Mouse (Mus musculus) adrenal gland (tissue): ENCODE results near the gene Mymk.

ENCODE experiments used
- intact Hi-C: fragments of 180-260 bp; cut with DNase I; formaldehyde crosslinking; loops from one replicate; pipeline ENCODE4 v1.15.1; 2025
- long read RNA-seq, 2 experiments: library from polyadenylated mRNA; unstranded; transcript quantifications; one replicate each; pipeline ENCODE4 v2.0.0; 2020; ENCODE audit warnings: borderline replicate concordance in 1 of 2; ENCODE audit not compliant: insufficient replicate concordance in 1 of 2

The Mymk gene
- long read RNA-seq, experiment 1 = 0 reads
- long read RNA-seq, experiment 2, partial matches to known transcripts = 0 of 1 reads
- long read RNA-seq, experiment 2, other reads (novel, unspliced or antisense) = 0 of 1 reads

GRCm38 (mm10) chr2:27071978-27072377 is at the start of gene Mymk:
TSS of gene Mymk (minus strand) at chr2:27072179.
- intact Hi-C loops = no loop called here

- intact Hi-C loops = no loop called here
Measured at GRCm38 (mm10) chr2:27120241-27120641, 48.3 kb upstream of the Mymk start.

GRCm38 (mm10) chr2:27119766-27120165 is 47.8 kb upstream of the Mymk start:
- intact Hi-C loops = no loop called here

- intact Hi-C loops = no loop called here
Measured at GRCm38 (mm10) chr2:27118452-27118851, 46.5 kb upstream of the Mymk start.

DNA sequence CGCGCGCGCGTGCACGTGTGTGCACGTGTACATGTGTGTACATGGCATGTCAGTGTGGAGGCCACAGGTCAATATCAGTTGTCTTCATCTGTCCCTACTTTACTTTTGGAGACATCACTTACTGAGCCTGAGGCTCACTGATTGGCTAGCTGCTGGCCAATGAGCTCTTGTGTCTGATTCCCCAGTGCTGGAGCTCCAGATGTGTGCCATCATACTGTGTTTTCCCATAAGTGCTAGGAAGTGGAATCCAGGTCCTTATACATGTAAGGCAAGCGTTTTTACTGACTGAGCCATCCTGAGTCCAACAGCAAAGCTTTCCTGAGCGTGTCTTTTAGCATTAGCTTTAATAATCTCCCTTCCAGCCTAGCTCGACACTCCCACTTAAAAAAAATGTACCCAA is 42.2 kb upstream of the Mymk start:
- intact Hi-C loops = no loop called here

GRCm38 (mm10) chr2:27112585-27112984 is 40.6 kb upstream of the Mymk start:
- intact Hi-C loops = no loop called here

GRCm38 (mm10) chr2:27109052-27109451 is 37.1 kb upstream of the Mymk start:
- intact Hi-C loops = no loop called here

GRCm38 (mm10) chr2:27108144-27108543 is 36.2 kb upstream of the Mymk start:
- intact Hi-C loops = no loop called here

DNA sequence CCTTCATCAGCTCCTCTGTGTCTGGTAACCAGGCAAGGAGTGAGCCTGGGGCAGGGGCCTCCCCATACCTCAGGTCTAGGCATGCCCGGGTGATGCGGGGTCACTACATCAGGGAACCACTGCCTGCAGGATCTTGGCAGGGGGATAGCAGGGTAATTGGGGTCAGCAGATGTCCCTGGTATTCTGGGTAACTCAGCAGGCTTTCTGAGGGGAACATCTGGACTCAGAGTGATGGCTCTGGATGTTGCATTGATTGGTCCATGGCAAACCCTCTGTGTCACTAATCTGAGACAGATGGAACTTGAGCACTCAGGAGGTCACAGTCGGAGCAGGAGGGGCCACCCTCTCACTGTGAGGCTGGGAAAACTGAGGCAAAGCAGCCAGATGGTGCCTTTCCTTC is 34.8 kb upstream of the Mymk start:
- intact Hi-C loops = no loop called here

DNA sequence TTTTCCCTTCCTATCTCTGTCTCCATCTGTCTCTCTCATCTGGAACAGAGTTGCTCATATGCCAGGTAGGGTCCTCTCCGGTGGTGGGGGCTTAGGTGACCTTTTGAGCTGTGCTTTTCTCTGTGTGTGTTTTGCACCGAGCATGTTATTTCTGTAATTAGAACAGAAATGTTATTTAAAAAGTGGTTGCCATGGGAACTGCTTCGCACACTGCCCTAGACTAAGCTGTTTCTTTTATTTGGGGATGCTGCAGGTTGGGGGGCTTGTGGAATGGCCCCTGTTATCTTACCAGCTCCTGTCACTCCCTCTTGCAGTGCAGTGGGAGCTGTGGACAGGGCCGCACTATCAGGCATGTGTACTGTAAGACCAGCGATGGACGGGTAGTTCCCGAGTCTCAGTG is 31.6 kb upstream of the Mymk start:
- intact Hi-C loops = no loop called here

DNA sequence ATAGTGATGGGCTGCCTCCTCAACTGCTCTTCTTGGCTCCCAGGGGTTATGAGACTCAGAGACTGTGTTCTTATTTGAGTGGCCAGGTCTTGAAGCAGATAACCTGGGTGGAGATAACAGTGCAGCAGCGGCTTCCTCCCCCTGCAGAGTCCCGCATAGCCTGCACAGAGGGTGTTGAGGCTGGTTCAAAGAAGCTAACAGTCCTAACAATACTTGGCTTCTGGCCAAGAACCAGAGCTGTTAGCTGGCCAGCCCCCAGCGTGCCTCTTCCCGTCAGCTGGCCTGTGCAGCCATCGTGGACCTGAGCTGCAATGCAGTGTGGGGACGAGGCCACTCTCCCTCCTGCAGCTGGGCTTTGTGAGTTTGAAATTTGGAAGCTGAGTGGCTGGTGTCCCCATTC is 25.8 kb upstream of the Mymk start:
- intact Hi-C loops = no loop called here

GRCm38 (mm10) chr2:27097241-27097656 is 25.3 kb upstream of the Mymk start:
- intact Hi-C loops = no loop called here

GRCm38 (mm10) chr2:27096341-27096981 is 24.5 kb upstream of the Mymk start:
- intact Hi-C loops = no loop called here

GRCm38 (mm10) chr2:27095178-27095577 is 23.2 kb upstream of the Mymk start:
- intact Hi-C loops = no loop called here

- intact Hi-C loops = no loop called here
Measured at GRCm38 (mm10) chr2:27089238-27089637, 17.3 kb upstream of the Mymk start.

DNA sequence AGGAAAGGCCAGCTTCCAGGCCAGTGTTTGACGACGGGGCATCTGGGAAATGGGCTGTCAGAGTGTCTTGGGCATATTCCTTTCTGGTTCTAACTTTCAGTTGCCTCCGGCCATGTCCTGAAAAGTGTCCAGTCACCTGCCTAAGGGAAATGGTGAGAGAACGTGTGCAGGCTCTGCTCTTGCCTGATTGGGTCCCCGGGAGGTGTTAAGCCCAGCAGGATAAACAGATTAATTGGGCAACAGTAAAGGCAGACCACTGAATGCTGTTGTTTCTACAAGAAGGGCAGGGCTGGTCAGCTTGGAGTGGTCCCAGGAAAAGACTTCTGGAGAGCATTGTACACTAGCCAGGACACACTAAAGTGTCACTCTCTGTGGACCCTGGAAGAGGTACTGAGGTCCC is 16.7 kb upstream of the Mymk start:
- intact Hi-C loops = no loop called here

DNA sequence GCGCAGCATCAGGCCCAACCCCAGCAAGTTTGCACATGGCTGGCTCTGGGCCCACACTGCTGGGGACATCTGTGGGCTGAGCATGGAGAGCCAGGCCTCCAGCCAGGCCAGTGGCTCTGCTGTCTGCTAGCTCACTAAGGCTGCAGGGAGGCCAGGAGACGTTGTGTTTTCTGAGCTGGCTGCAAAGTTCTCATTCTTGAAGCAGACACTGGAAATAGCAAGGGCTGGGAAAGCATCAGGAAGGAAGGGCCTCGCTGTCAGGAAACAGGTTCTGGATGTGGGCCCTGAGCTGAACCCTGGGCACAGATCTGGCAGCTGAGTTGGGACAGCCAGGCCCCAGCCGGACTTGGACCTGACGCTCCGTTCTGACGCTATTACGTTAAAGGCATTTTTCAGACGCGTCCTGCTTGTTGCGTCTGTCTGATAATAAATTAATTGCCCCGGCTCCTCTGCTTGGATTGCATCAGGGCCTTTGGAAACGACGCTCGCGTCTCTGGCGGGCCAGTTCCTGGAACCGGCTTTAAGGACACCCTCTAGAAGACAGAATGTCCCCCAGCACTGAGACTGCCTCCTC is 16.2 kb upstream of the Mymk start:
- intact Hi-C loops = no loop called here

DNA sequence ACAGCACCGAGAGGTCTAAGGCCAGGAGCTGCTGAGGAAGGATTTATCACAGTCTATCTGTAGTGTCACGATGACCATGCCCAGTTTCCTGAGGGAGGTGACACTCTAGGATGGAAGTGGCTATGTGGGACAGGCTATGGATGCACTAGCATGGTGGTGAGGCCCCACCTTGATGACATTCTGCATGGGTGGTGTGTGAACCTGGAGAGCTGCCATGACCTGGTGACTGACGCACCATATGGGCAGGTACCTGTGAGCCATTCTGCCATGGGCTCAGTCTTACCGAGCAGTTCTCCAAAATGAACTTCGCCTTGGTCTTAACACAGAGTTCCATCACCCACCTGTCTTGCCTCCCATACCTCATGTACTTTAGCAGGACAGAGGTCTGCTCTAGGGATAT is 15.6 kb upstream of the Mymk start:
- intact Hi-C loops = no loop called here

- intact Hi-C loops = no loop called here
Measured at GRCm38 (mm10) chr2:27086483-27087010, 14.6 kb upstream of the Mymk start.

DNA sequence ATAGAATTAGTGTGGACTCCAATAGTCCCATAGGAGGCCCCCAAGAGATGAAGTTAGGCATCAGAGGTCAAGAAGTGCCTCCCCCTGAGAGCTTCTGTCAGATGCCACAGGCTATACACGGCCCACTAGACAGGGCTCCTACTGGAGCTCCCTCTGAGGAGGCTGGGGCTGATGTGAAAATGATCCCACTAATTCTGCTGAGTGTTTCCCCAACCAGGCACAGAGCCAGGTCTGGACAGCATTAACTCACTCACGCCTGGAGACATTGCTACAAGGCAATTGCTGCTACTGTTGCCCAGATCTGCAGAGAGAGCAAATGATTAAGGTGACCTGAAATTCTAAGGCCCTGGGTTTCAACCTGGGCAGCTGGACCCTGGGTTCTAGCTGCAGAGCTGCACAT is 13.8 kb upstream of the Mymk start:
- intact Hi-C loops = no loop called here

DNA sequence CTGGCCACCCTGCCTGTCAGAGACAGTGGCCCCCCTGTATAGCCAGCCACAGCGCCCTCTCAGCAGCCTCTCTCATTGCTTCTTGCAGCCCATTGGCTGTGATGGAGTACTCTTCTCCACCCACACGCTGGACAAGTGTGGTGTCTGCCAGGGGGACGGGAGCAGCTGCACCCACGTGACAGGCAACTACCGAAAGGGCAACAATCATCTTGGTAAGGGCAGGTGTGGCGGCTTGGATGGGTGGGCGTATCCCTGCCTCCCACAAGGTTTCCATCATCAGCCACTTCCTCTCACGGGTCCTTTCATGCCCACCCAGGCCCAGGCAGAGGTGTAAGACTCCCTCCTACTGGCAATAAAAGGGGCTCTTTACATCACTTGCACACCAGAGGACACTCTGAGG is 13.0 kb upstream of the Mymk start:
- intact Hi-C loops = no loop called here

DNA sequence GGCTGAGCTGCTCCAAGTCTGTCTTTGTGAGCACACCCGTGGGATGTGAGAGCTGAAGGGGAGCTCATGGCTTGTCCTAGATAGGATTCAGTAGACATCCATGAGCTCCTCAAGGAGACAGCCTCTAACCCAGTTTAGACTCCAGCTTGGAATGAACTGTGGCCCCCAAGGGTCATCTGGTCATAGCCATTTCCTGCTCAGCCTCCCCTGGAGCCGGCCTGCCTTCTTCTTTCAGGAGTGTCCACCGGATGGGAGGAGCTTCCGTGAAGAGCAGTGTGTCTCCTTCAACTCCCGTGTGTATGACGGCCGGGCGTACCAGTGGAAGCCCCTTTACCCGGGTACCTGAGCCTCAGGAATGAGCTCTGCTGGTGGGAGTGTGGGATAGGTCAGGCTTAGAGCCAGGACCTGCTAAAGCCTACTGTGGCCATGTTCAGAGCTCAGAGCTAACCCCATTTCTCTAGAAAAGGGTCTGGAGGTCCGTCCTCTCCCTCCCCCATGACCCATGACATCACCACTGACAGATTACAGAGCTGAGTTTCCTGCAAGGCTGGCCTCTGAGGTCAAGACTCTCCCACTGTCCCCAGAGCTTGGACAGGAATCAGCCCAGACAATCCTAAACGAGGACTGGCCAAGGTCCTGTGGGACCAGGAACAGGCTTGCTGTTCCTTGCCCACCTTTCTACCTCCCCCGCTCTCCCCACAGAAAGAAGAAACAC is 11.9 kb upstream of the Mymk start:
- intact Hi-C loops = no loop called here
